ENCODE assay signal across 20 mouse cellular contexts in the genomic region with DNA sequence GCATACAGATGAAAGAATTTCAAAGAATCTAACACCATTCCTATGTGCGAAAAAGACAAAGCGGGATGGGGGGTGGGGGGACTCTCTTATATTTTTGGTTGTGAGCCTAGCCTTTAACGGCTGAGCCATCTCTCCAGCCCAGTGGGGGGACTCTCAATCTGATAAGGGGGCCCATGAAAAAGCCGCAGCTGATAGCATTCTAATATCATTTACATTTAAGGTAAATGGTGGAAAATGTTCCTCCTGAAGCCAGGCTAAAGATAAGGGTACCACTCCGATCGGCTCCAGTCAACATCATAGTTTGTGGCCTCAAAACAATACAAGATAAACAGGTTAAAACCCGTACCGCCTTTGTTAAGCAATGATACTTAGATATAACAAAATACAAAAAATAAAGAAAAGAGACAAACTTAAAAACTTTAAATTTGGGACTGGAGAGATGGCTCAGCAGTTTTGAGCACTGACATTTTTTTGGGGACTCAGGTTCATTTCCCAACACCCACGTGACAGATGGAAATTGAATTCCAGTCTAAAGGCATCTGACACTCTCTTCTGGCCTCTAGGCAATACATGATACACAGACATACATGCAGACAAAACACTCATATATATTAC. TPM values are rescaled to one million over a fixed set of nuclear protein-coding genes. Genes with fewer than 3 reads are reported as not detected.
A peak's percentile ranks its signal among the peaks of the same experiment; 100 is the strongest.
DNase-seq lines count a peak whose midpoint lies in the region; ATAC-seq and TF ChIP-seq lines count a peak whose summit lies in the region.
"Had no signal": no experiment of that assay in that cellular context is flagged by ENCODE, and none has a peak within 500 bp of the region (broad histone marks: within the 10 kb centered on the region; RNA-seq: fewer than 3 reads in every experiment).

No protein-coding gene starts in this region.

- H3K4me2 ChIP-seq in liver, embryonic 12.5 days = peak overlapping the region; percentile 70
- H3K4me2 ChIP-seq in liver, embryonic 16.5 days (ENCODE audit: low read depth, low read length) = peak overlapping the region; percentile 58
- H3K4me2 ChIP-seq: embryonic facial prominence, embryonic 13.5 days; forebrain, embryonic 15.5 days; heart, embryonic 13.5 days; hindbrain, embryonic 13.5 days had no signal

- peaks cover 8 to 11% of the 10 kb centered on the region in 2 experiments for H3K4me1 ChIP-seq in MEL (ENCODE audit: control insufficient read depth in 1 of 2, insufficient read depth in 2 of 2, low read length in 2 of 2)
- peaks cover 29% of the 10 kb centered on the region for H3K4me1 ChIP-seq in liver, embryonic 12.5 days
- H3K4me1 ChIP-seq in liver, embryonic 16.5 days (ENCODE audit: control insufficient read depth, low read depth, low read length) = peaks cover 6% of the 10 kb centered on the region
- H3K4me1 ChIP-seq: embryonic facial prominence, embryonic 13.5 days; forebrain, embryonic 15.5 days; heart, embryonic 13.5 days; hindbrain, embryonic 13.5 days had no signal

- no peaks in the 10 kb centered on the region for H3K79me2 ChIP-seq in MEL (ENCODE audit: control insufficient read depth, insufficient read depth, low read length, poor library complexity)

- TF ChIP-seq POLR2A in MEL (IDR thresholded peaks at IDR 0.05; ENCODE audit: control insufficient read depth in 1 of 2, insufficient read depth in 1 of 2, low read depth in 1 of 2, low read length in 2 of 2, poor library complexity in 1 of 2) = no peak

- no peaks in the 10 kb centered on the region for H3K27me3 ChIP-seq in MEL (ENCODE audit: control insufficient read depth in 1 of 2, insufficient read depth in 2 of 2, low read length in 2 of 2)
- H3K27me3 ChIP-seq in liver, embryonic 12.5 days (replicated peaks) = no peaks in the 10 kb centered on the region
- H3K27me3 ChIP-seq in liver, embryonic 16.5 days (ENCODE audit: control insufficient read depth, insufficient read depth, low read depth, low read length) = no peaks in the 10 kb centered on the region
- H3K27me3 ChIP-seq: CH12.LX; embryonic facial prominence, embryonic 13.5 days; forebrain, embryonic 15.5 days; heart, embryonic 13.5 days; hindbrain, embryonic 13.5 days had no signal

- TF ChIP-seq EP300 in MEL (IDR thresholded peaks at IDR 0.05; ENCODE audit: low read depth in 1 of 2, low read length in 2 of 2) = peak in 1 of 2 experiments; percentile 50; a peak in 2 of 4 replicates

- H3K9ac ChIP-seq in MEL (ENCODE audit: control insufficient read depth, low read depth, low read length, poor library complexity, severe bottlenecking) = peak overlapping the region; percentile 46
- peak overlapping the region; percentile 52 for H3K9ac ChIP-seq in liver, embryonic 12.5 days
- H3K9ac ChIP-seq in liver, embryonic 16.5 days (ENCODE audit: low read depth, low read length) = 0 out of 2 replicates have a peak overlapping the region, but pooled peaks have one; percentile 11
- H3K9ac ChIP-seq: embryonic facial prominence, embryonic 13.5 days; forebrain, embryonic 15.5 days; heart, embryonic 13.5 days; hindbrain, embryonic 13.5 days had no signal

- H3K9me3 ChIP-seq in MEL (replicated peaks; ENCODE audit: insufficient read depth, low read length) = no peaks in the 10 kb centered on the region
- H3K9me3 ChIP-seq in liver, embryonic 12.5 days (replicated peaks) = no peaks in the 10 kb centered on the region
- no peaks in the 10 kb centered on the region for H3K9me3 ChIP-seq in liver, embryonic 16.5 days (replicated peaks; ENCODE audit: control insufficient read depth, low read length)
- H3K9me3 ChIP-seq: embryonic facial prominence, embryonic 13.5 days; forebrain, embryonic 15.5 days; heart, embryonic 13.5 days; hindbrain, embryonic 13.5 days had no signal

- no peak for TF ChIP-seq RAD21 in MEL (IDR thresholded peaks at IDR 0.05; ENCODE audit: low read depth, low read length)

- peak; percentile 76 for ATAC-seq in liver, embryonic 12.5 days
- ATAC-seq in liver, embryonic 16.5 days (ENCODE audit: low read depth) = peak; percentile 70
- no peak for ATAC-seq in erythroid progenitor cell, adult 5-6 weeks (replicated peaks; ENCODE audit: low FRiP score, poor library complexity, severe bottlenecking)
- ATAC-seq: forebrain, embryonic 15.5 days; hindbrain, postnatal 0 days had no signal

- no peak for DNase-seq in MEL (ENCODE audit: low read depth, low spot score)
- peak; percentile 35 for DNase-seq in c-Kit-positive CD71-positive TER-119-negative erythroid progenitor cells, embryonic 14.5 days (ENCODE audit: low read depth)
- no peak for DNase-seq in frontal cortex, postnatal 36 days (ENCODE audit: low spot score in 2 of 2)
- no peak for DNase-seq in spleen, postnatal 14 days (ENCODE audit: low spot score in 2 of 2)
- DNase-seq in lung, postnatal 10 days = no peak
- DNase-seq: adrenal gland, adult 8-10 months; cerebellum, adult 18-20 months; cerebellum, adult 9-11 months; cerebellum, postnatal 36 days; gastrocnemius, postnatal 10 days; heart, postnatal 4 days had no signal

- H3K4me3 ChIP-seq in MEL (ENCODE audit: control insufficient read depth in 1 of 2, insufficient read depth in 1 of 2, low read depth in 2 of 2, low read length in 2 of 2) = peak overlapping the region; percentile 49 to 54
- peak overlapping the region; percentile 37 for H3K4me3 ChIP-seq in liver, embryonic 12.5 days
- peak overlapping the region; percentile 39 for H3K4me3 ChIP-seq in liver, embryonic 16.5 days (ENCODE audit: low read depth, low read length)
- H3K4me3 ChIP-seq: embryonic facial prominence, embryonic 13.5 days; forebrain, embryonic 15.5 days; heart, embryonic 13.5 days; hindbrain, embryonic 13.5 days had no signal

- peaks cover 3 to 15% of the 10 kb centered on the region in 2 experiments for H3K36me3 ChIP-seq in MEL (ENCODE audit: control insufficient read depth in 1 of 2, insufficient read depth in 2 of 2, low read length in 2 of 2)
- H3K36me3 ChIP-seq in liver, embryonic 12.5 days = peaks cover 67% of the 10 kb centered on the region
- H3K36me3 ChIP-seq in liver, embryonic 16.5 days (ENCODE audit: control insufficient read depth, insufficient read depth) = peaks cover 20% of the 10 kb centered on the region
- H3K36me3 ChIP-seq: hindbrain, embryonic 13.5 days had no signal

- peak overlapping the region; percentile 96 for H3K27ac ChIP-seq in MEL (ENCODE audit: control insufficient read depth, low read depth, low read length)
- H3K27ac ChIP-seq in liver, embryonic 12.5 days = peak overlapping the region; percentile 67
- peak overlapping the region; percentile 77 for H3K27ac ChIP-seq in liver, embryonic 16.5 days (ENCODE audit: low read length)
- H3K27ac ChIP-seq: embryonic facial prominence, embryonic 13.5 days; forebrain, embryonic 15.5 days; heart, embryonic 13.5 days; hindbrain, embryonic 13.5 days; hindbrain, postnatal 0 days had no signal

- no peak for TF ChIP-seq CTCF in MEL (IDR thresholded peaks at IDR 0.05 in 2 of 3, conservative IDR thresholded peaks at IDR 0.05 in 1 of 3; ENCODE audit: control insufficient read depth in 1 of 3, insufficient read depth in 1 of 3, low read depth in 2 of 3, low read length in 3 of 3, poor library complexity in 1 of 3, severe bottlenecking in 1 of 3)

- 34% methylated on average over 9 of the region's 9 CpGs for WGBS in liver, embryonic 12.5 days (ENCODE audit: insufficient replicate concordance)
- 30% methylated on average over 9 of the region's 9 CpGs for whole genome bisulfite sequencing in liver, embryonic 16.5 days (ENCODE audit: insufficient replicate concordance)

TF ChIP-seq in MEL, 35 proteins besides CTCF, POLR2A, EP300 and RAD21 (continues in another document):
- TF ChIP-seq KAT2A (conservative IDR thresholded peaks at IDR 0.05; ENCODE audit: low read depth, low read length) (no peak), UBTF (IDR thresholded peaks at IDR 0.05; ENCODE audit: borderline replicate concordance, insufficient read depth, low read depth, low read length) (no peak), TAL1 (IDR thresholded peaks at IDR 0.05; ENCODE audit: low read length) (no peak), ETS1 (IDR thresholded peaks at IDR 0.05; ENCODE audit: low read depth, low read length) (peak; percentile 41), POLR2AphosphoS2 (IDR thresholded peaks at IDR 0.05; ENCODE audit: low read length) (no peak), ZMIZ1 (IDR thresholded peaks at IDR 0.05; ENCODE audit: low read depth, low read length) (no peak), GABPA (IDR thresholded peaks at IDR 0.05; ENCODE audit: low read depth, low read length) (no peak), ZC3H11A (IDR thresholded peaks at IDR 0.05; ENCODE audit: low read depth, low read length) (no peak), ZKSCAN1 (IDR thresholded peaks at IDR 0.05; ENCODE audit: low read depth, low read length) (no peak), MAFK (IDR thresholded peaks at IDR 0.05; ENCODE audit: borderline replicate concordance, low read depth, low read length) (no peak; the same call in 1 of the 2 replicates), CHD2 (IDR thresholded peaks at IDR 0.05; ENCODE audit: low read length) (no peak), E2F4 (IDR thresholded peaks at IDR 0.05; ENCODE audit: borderline replicate concordance, low read depth, low read length) (no peak), MXI1 (IDR thresholded peaks at IDR 0.05; ENCODE audit: low read depth, low read length) (peak; percentile 50; the same call in 1 of the 2 replicates), MYC (IDR thresholded peaks at IDR 0.05; ENCODE audit: low read depth, low read length) (no peak), SMC3 (IDR thresholded peaks at IDR 0.05; ENCODE audit: low read depth, low read length) (no peak), RCOR1 (IDR thresholded peaks at IDR 0.05; ENCODE audit: low read depth, low read length) (peak; percentile 35; the same call in 1 of the 2 replicates), NELFE (IDR thresholded peaks at IDR 0.05; ENCODE audit: low read depth, low read length) (no peak), USF2 (IDR thresholded peaks at IDR 0.05; ENCODE audit: borderline replicate concordance in 1 of 2, insufficient read depth in 1 of 2, low read depth in 1 of 2, low read length in 2 of 2) (no peak), MEF2A (IDR thresholded peaks at IDR 0.05; ENCODE audit: extremely low read depth, insufficient replicate concordance, low read depth, low read length, poor library complexity, severe bottlenecking) (no peak), CHD1 (IDR thresholded peaks at IDR 0.05; ENCODE audit: low read depth, low read length) (peak; percentile 90), TCF12 (IDR thresholded peaks at IDR 0.05; ENCODE audit: low read depth, low read length) (peak; percentile 35; the same call in 1 of the 2 replicates)

RNA-seq across cellular contexts. Expression of a gene that starts 20.5 kb away (rescaled TPM):
- total RNA-seq in MEL (2012; rRNA removed) = 2.9 and 3.4 TPM in 2 replicates
- 1 to 10 TPM in 1 of 2 experiments, not detected in 1; 3.7 TPM for polyA plus RNA-seq in MEL (2012; ENCODE audit: insufficient read depth in 1 of 2, insufficient read length in 2 of 2, low read depth in 1 of 2, low replicate concordance in 2 of 2, missing spikeins in 1 of 2)
- polyA plus RNA-seq in liver, embryonic 12.5 days (2016; fragmentation: Nextera tagmentation; extraction: Ambion mirVana) = 6.7 and 8.0 TPM in 2 replicates
- 4.4 and 5.1 TPM in 2 replicates for polyA plus RNA-seq in liver, embryonic 16.5 days (2015; fragmentation: Nextera tagmentation; extraction: Ambion mirVana)
- 51.2 and 53.2 TPM in 2 replicates for total RNA-seq in erythroid progenitor cell, adult 5-6 weeks (2015; ENCODE audit: low replicate concordance)
- total RNA-seq in erythroid progenitor cell, adult 5-6 weeks (2017; ENCODE audit: low replicate concordance) = 63.8 and 110 TPM in 2 replicates
